Mouse (Mus musculus): ENCODE measurements at regions not wholly inside any gene's neighbourhood (a gene's known extent, or its start where the extent isn't known, plus 50 kb on each side); places are given as distances from the start of the nearest gene placed in this dataset.

DNA sequence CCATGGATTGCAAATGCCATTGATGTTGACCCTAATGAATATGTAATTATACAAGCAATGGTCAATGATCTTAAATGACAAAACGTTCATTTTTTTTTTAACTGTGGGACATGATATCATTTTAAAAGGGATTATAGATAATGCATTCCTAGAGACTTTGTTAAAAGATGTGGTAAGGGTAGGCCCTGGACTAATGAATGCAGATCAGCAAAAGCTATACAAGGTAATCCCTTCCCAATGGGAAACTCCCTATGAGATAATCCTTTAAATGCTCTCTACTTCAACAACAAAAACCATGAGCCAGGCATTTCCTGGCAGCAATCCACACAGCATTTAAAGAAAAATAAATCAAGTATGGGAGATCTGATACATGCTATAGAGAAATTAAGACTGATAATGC lies 353.3 kb upstream of the Cdh12 start:
- Histone ChIP-seq H3K27ac (ENCODE audit: low read depth, low read length) (no peak overlapping the region), H3K4me1 (ENCODE audit: control insufficient read depth, insufficient read depth, low read length) (no peaks in the 10 kb centered on the region), H3K27me3 (replicated peaks; ENCODE audit: control insufficient read depth, insufficient read depth, low read length) (no peaks in the 10 kb centered on the region), H3K9ac (ENCODE audit: low read length) (no peak overlapping the region), H3K36me3 (ENCODE audit: control insufficient read depth, insufficient read depth, low read length) (no peaks in the 10 kb centered on the region), H3K9me3 (replicated peaks; ENCODE audit: control insufficient read depth, low read length) (no peaks in the 10 kb centered on the region), H3K4me3 (ENCODE audit: low read depth, low read length) (no peak overlapping the region), H3K4me2 (ENCODE audit: low read length) (no peak overlapping the region)
- DNase-seq (ENCODE audit: low spot score) (peak; percentile 13), ATAC-seq (no peak)
- 10% methylated on average over 1 of the region's 1 CpGs for WGBS

DNA sequence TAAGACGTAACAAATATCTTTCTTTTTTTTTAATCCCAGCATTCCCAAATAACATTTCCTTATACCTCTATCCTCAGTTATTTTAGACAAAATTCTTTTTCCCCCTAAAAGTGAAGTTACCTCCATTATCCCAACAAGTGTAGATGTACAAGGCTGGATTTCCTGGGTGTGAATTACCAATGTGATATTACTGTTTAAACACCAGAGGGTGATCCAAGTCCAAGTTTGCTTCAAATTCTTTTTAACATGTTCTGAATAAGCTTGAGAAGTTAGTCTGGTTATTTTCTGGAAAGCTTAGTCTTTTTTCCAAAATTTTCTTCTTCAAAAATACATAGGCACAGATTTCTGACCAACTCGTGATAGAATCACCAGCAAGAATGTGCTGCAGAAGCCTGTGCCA lies 329.5 kb upstream of the Cdh12 start:
- no peak overlapping the region for H3K9ac ChIP-seq (ENCODE audit: low read length)
- no peaks in the 10 kb centered on the region for H3K36me3 ChIP-seq (ENCODE audit: control insufficient read depth, insufficient read depth, low read length)
- H3K4me3 ChIP-seq (ENCODE audit: low read depth, low read length), result no peak overlapping the region
- no peaks in the 10 kb centered on the region for H3K9me3 ChIP-seq (replicated peaks; ENCODE audit: control insufficient read depth, low read length)
- ATAC-seq, result no peak
- whole genome bisulfite sequencing, result 88% methylated on average over 2 of the region's 2 CpGs
- DNase-seq (ENCODE audit: low spot score), result no peak
- no peaks in the 10 kb centered on the region for H3K4me1 ChIP-seq (ENCODE audit: control insufficient read depth, insufficient read depth, low read length)
- no peaks in the 10 kb centered on the region for H3K27me3 ChIP-seq (replicated peaks; ENCODE audit: control insufficient read depth, insufficient read depth, low read length)
- H3K4me2 ChIP-seq (ENCODE audit: low read length), result no peak overlapping the region
- no peak overlapping the region for H3K27ac ChIP-seq (ENCODE audit: low read depth, low read length)

DNA sequence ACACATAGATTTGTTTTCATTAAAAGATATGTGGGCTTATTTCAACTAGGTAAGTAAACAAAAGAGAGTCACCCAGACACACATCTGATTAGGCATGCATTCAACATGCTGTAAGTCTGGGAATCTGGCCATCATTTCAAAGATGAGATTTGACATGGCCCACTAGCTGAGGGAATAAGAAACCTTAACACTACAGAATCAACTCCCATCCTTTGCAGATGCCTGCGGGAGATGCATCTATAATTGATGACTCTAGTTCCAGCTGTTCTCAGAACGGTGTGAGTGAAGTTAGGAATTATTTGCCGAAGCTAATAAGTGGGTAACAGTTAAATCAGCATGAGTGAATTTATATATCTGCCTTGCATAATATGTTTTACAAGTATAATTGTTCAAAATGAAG lies 325.5 kb upstream of the Cdh12 start:
- H3K4me2 ChIP-seq (ENCODE audit: low read length), result no peak overlapping the region
- no peak overlapping the region for H3K9ac ChIP-seq (ENCODE audit: low read length)
- WGBS, result 70% methylated on average over 3 of the region's 3 CpGs
- ATAC-seq (no peak), DNase-seq (ENCODE audit: low spot score) (peak; percentile 29)
- H3K4me1 ChIP-seq (ENCODE audit: control insufficient read depth, insufficient read depth, low read length), result no peaks in the 10 kb centered on the region
- no peaks in the 10 kb centered on the region for H3K36me3 ChIP-seq (ENCODE audit: control insufficient read depth, insufficient read depth, low read length)
- no peak overlapping the region for H3K27ac ChIP-seq (ENCODE audit: low read depth, low read length)
- H3K4me3 ChIP-seq (ENCODE audit: low read depth, low read length), result no peak overlapping the region
- no peaks in the 10 kb centered on the region for H3K9me3 ChIP-seq (replicated peaks; ENCODE audit: control insufficient read depth, low read length)
- H3K27me3 ChIP-seq (replicated peaks; ENCODE audit: control insufficient read depth, insufficient read depth, low read length), result no peaks in the 10 kb centered on the region

DNA sequence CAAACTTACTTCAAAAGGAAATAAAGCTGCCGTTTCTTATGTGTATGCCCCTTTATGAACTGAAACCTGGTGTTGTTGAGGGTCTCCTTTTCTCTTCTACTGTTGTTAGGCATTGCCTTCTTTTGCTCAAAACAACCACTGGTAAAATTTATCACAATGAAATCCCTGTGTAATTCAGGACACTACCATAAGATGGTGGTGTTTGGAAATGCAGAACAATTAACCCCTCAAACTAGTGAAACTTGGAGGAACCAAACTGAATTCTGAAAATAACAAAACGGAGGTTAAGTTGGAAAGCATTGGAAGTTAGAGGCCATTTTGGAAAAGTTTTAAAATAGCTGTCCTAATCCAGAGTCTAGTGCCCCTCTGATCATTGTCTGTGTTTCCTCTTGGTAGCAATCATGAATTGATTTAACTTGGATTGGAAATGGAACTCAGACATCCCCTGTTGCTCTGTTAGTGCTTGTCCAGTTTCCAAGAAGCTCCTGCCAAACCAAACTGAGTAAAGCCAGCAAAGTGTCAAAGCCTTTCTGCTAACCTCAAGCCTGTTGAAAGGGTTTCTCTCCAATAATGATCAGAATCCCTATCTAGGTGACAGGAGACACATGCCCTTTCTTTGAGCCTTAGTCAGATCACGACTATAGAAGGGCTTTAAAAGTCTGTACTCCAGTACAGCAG lies 313.0 kb upstream of the Cdh12 start:
- peak; percentile 9 for DNase-seq (ENCODE audit: low spot score)
- H3K36me3 ChIP-seq (ENCODE audit: control insufficient read depth, insufficient read depth, low read length), result no peaks in the 10 kb centered on the region
- no peak overlapping the region for H3K27ac ChIP-seq (ENCODE audit: low read depth, low read length)
- no peaks in the 10 kb centered on the region for H3K27me3 ChIP-seq (replicated peaks; ENCODE audit: control insufficient read depth, insufficient read depth, low read length)
- H3K4me1 ChIP-seq (ENCODE audit: control insufficient read depth, insufficient read depth, low read length), result no peaks in the 10 kb centered on the region
- no peaks in the 10 kb centered on the region for H3K9me3 ChIP-seq (replicated peaks; ENCODE audit: control insufficient read depth, low read length)
- ATAC-seq, result no peak
- H3K9ac ChIP-seq (ENCODE audit: low read length), result no peak overlapping the region
- 63% methylated on average over 3 of the region's 3 CpGs for WGBS
- H3K4me2 ChIP-seq (ENCODE audit: low read length), result no peak overlapping the region
- H3K4me3 ChIP-seq (ENCODE audit: low read depth, low read length), result no peak overlapping the region

DNA sequence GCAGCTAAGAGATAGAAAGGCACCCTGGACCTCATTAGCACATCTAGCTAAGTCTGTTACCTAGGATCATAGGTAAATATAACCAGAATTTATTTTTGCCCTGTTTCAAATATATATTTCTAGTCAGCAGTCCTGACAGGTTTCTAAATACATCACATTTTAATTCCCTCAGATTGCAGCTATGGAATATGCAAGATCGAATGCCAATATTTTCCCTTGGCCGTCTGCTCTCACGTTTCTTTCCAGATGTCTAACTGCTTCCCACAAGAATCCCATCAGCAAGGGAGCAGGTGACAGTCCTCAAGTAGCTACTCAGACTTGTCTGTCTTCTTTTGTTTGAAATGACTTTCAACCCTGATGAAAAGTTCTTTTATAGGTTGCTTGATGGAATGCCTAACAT lies 297.2 kb upstream of the Cdh12 start:
- no peak for ATAC-seq

More for the DNA sequence above, 297.2 kb upstream of the Cdh12 start:
- no peaks in the 10 kb centered on the region for H3K4me1 ChIP-seq (ENCODE audit: control insufficient read depth, insufficient read depth, low read length)
- DNase-seq (ENCODE audit: low spot score), result peak; percentile 24
- WGBS, result 71% methylated on average over 3 of the region's 3 CpGs
- no peak overlapping the region for H3K4me3 ChIP-seq (ENCODE audit: low read depth, low read length)
- no peak overlapping the region for H3K27ac ChIP-seq (ENCODE audit: low read depth, low read length)
- H3K9ac ChIP-seq (ENCODE audit: low read length), result no peak overlapping the region
- no peaks in the 10 kb centered on the region for H3K27me3 ChIP-seq (replicated peaks; ENCODE audit: control insufficient read depth, insufficient read depth, low read length)
- H3K36me3 ChIP-seq (ENCODE audit: control insufficient read depth, insufficient read depth, low read length), result no peaks in the 10 kb centered on the region
- no peak overlapping the region for H3K4me2 ChIP-seq (ENCODE audit: low read length)
- H3K9me3 ChIP-seq (replicated peaks; ENCODE audit: control insufficient read depth, low read length), result no peaks in the 10 kb centered on the region

All from forebrain, embryonic 14.5 days (tissue).